15 mouse cellular contexts compared by ENCODE assay signal in genomic region chr2:181312435-181312834, GRCm38 (mm10). TPM values are rescaled to one million over a fixed set of nuclear protein-coding genes. Genes with fewer than 3 reads are reported as not detected.
A peak's percentile ranks its signal among the peaks of the same experiment; 100 is the strongest.
DNase-seq lines count a peak whose midpoint lies in the region; ATAC-seq and TF ChIP-seq lines count a peak whose summit lies in the region.
"Had no signal": no experiment of that assay in that cellular context is flagged by ENCODE, and none has a peak within 500 bp of the region (broad histone marks: within the 10 kb centered on the region; RNA-seq: fewer than 3 reads in every experiment).

No protein-coding gene starts in this region.

- H3K9me3 ChIP-seq in forebrain, postnatal 0 days (ENCODE audit: low read length): no peaks in the 10 kb centered on the region
- H3K9me3 ChIP-seq in midbrain, embryonic 12.5 days: no peaks in the 10 kb centered on the region
- H3K9me3 ChIP-seq: heart, embryonic 10.5 days; liver, embryonic 15.5 days had no signal

- intact Hi-C loops in left cerebral cortex, adult 2 months (cut with DNase I): no loop called here
- intact Hi-C loops in left cerebral cortex, postnatal 4 days (cut with DNase I): no loop called here

- H3K4me1 ChIP-seq in forebrain, postnatal 0 days (ENCODE audit: insufficient read depth): peaks cover 13% of the 10 kb centered on the region; the same call in 1 of the 2 replicates
- peaks cover 22% of the 10 kb centered on the region for H3K4me1 ChIP-seq in midbrain, embryonic 12.5 days

- 62% methylated on average over 3 of the region's 3 CpGs for WGBS in forebrain, postnatal 0 days
- whole genome bisulfite sequencing in midbrain, embryonic 12.5 days: 68% methylated on average over 3 of the region's 3 CpGs

- peak overlapping the region; percentile 90 for H3K4me2 ChIP-seq in forebrain, postnatal 0 days (ENCODE audit: low read depth)
- H3K4me2 ChIP-seq in midbrain, embryonic 12.5 days (replicated peaks): peak overlapping the region; percentile 82
- H3K4me2 ChIP-seq: liver, embryonic 15.5 days had no signal

- no peak for ATAC-seq in forebrain, postnatal 0 days
- no peak for ATAC-seq in midbrain, embryonic 12.5 days (ENCODE audit: low FRiP score, low read depth)
- ATAC-seq: activated CD4-positive, CD25-positive, alpha-beta regulatory T cell, adult 4 months had no signal

- no peaks in the 10 kb centered on the region for H3K27me3 ChIP-seq in forebrain, postnatal 0 days (ENCODE audit: insufficient read depth, low read length)
- H3K27me3 ChIP-seq in midbrain, embryonic 12.5 days: peaks cover 44% of the 10 kb centered on the region

- peak overlapping the region; percentile 72 for H3K4me3 ChIP-seq in left cerebral cortex, adult 2 months
- peak overlapping the region; percentile 92 for H3K4me3 ChIP-seq in forebrain, postnatal 0 days (ENCODE audit: low read depth, low read length)
- H3K4me3 ChIP-seq in midbrain, embryonic 12.5 days: peak overlapping the region; percentile 77
- H3K4me3 ChIP-seq: heart, embryonic 10.5 days; liver, embryonic 15.5 days had no signal

- peak overlapping the region; percentile 99 for H3K27ac ChIP-seq in left cerebral cortex, adult 2 months
- no peak overlapping the region for H3K27ac ChIP-seq in forebrain, postnatal 0 days (ENCODE audit: low read depth, low read length)
- H3K27ac ChIP-seq in midbrain, embryonic 12.5 days (replicated peaks): no peak overlapping the region
- H3K27ac ChIP-seq: heart, embryonic 10.5 days; liver, embryonic 15.5 days had no signal

- no peak for DNase-seq in left cerebral cortex, adult 2 months (ENCODE audit: extremely low spot score in 1 of 2, low spot score in 2 of 2)
- DNase-seq in left cerebral cortex, postnatal 4 days: no peak
- DNase-seq in forebrain, postnatal 0 days: no peak
- no peak for DNase-seq in adrenal gland, postnatal 14 days
- no peak for DNase-seq in urinary bladder, adult 2 months (ENCODE audit: low spot score)
- no peak for DNase-seq in right cerebral cortex, postnatal 10 days (ENCODE audit: low spot score in 2 of 2)
- DNase-seq: right cerebral cortex, postnatal 25 days; thymus, postnatal 4 days had no signal

- peaks cover 21% of the 10 kb centered on the region for H3K36me3 ChIP-seq in forebrain, postnatal 0 days (ENCODE audit: insufficient read depth)
- peaks cover 18% of the 10 kb centered on the region for H3K36me3 ChIP-seq in midbrain, embryonic 12.5 days
- H3K36me3 ChIP-seq: heart, embryonic 10.5 days; liver, embryonic 15.5 days had no signal

- H3K9ac ChIP-seq in forebrain, postnatal 0 days: peak overlapping the region; percentile 98
- peak overlapping the region; percentile 87 for H3K9ac ChIP-seq in midbrain, embryonic 12.5 days (replicated peaks)
- H3K9ac ChIP-seq: liver, embryonic 15.5 days had no signal

- TF ChIP-seq CTCF in left cerebral cortex, adult 2 months (IDR thresholded peaks at IDR 0.05): no peak
- no peak for TF ChIP-seq CTCF in forebrain, postnatal 0 days (IDR thresholded peaks at IDR 0.05; ENCODE audit: low read depth)

RNA-seq across cellular contexts. Expression of gene Stmn3, which starts 1.9 kb away (rescaled TPM):
- 100 to 1,000 TPM; 633 to 653 TPM for total RNA-seq in left cerebral cortex, adult 2 months (2021)
- total RNA-seq in left cerebral cortex, postnatal 4 days (2021): 100 to 1,000 TPM; 885 to 936 TPM
- 1,247 and 1,493 TPM in 2 replicates for total RNA-seq in forebrain, postnatal 0 days (2014; rRNA removed)
- 1,714 and 1,956 TPM in 2 replicates for polyA plus RNA-seq in forebrain, postnatal 0 days (2015; fragmentation: Nextera tagmentation; extraction: Ambion mirVana)
- polyA plus RNA-seq in midbrain, embryonic 12.5 days (2016; fragmentation: Nextera tagmentation; extraction: Ambion mirVana): 443 and 455 TPM in 2 replicates
- total RNA-seq in adrenal gland, postnatal 14 days (2021): 10.6 and 19.4 TPM in 2 replicates
- 1.1 and 1.3 TPM in 2 replicates for polyA plus RNA-seq in urinary bladder, adult 2 months (2012; rRNA removed)
- total RNA-seq: common myeloid progenitor, adult 5-6 weeks; gastrocnemius, adult 18-20 months; hematopoietic stem cell, adult 5-6 weeks had no signal

RNA-seq across cellular contexts. Expression of gene Rtel1, which starts 7.1 kb away (rescaled TPM):
- 10 to 100 TPM; 26.1 to 38.5 TPM for total RNA-seq in left cerebral cortex, adult 2 months (2021)
- total RNA-seq in left cerebral cortex, postnatal 4 days (2021): 10 to 100 TPM; 53.6 to 67.6 TPM
- 42.8 and 64.4 TPM in 2 replicates for total RNA-seq in forebrain, postnatal 0 days (2014; rRNA removed)
- polyA plus RNA-seq in forebrain, postnatal 0 days (2015; fragmentation: Nextera tagmentation; extraction: Ambion mirVana): 13.8 and 20.6 TPM in 2 replicates
- 54.2 and 55.3 TPM in 2 replicates for polyA plus RNA-seq in midbrain, embryonic 12.5 days (2016; fragmentation: Nextera tagmentation; extraction: Ambion mirVana)
- total RNA-seq in adrenal gland, postnatal 14 days (2021): 37.6 and 38.6 TPM in 2 replicates
- polyA plus RNA-seq in urinary bladder, adult 2 months (2012; rRNA removed): 42.1 and 55.2 TPM in 2 replicates

RNA-seq across cellular contexts. Expression of gene Gmeb2, which starts 24.6 kb away (rescaled TPM):
- 10 to 100 TPM; 27.1 to 27.3 TPM for total RNA-seq in left cerebral cortex, adult 2 months (2021)
- 10 to 100 TPM; 18.8 to 23.2 TPM for total RNA-seq in left cerebral cortex, postnatal 4 days (2021)
- total RNA-seq in forebrain, postnatal 0 days (2014; rRNA removed): 21.7 and 24.8 TPM in 2 replicates
- 7.4 and 9.6 TPM in 2 replicates for polyA plus RNA-seq in forebrain, postnatal 0 days (2015; fragmentation: Nextera tagmentation; extraction: Ambion mirVana)
- polyA plus RNA-seq in midbrain, embryonic 12.5 days (2016; fragmentation: Nextera tagmentation; extraction: Ambion mirVana): 23.4 and 23.9 TPM in 2 replicates
- total RNA-seq in adrenal gland, postnatal 14 days (2021): 16.4 and 17.9 TPM in 2 replicates
- polyA plus RNA-seq in urinary bladder, adult 2 months (2012; rRNA removed): 18.1 and 21.0 TPM in 2 replicates

RNA-seq across cellular contexts. Expression of gene Zgpat, which starts 52.3 kb away (rescaled TPM):
- 10 to 100 TPM; 80.3 to 80.5 TPM for total RNA-seq in left cerebral cortex, adult 2 months (2021)
- total RNA-seq in left cerebral cortex, postnatal 4 days (2021): 10 to 100 TPM; 73.9 to 83.5 TPM
- total RNA-seq in forebrain, postnatal 0 days (2014; rRNA removed): 93.3 and 99.0 TPM in 2 replicates
- 32.2 and 39.6 TPM in 2 replicates for polyA plus RNA-seq in forebrain, postnatal 0 days (2015; fragmentation: Nextera tagmentation; extraction: Ambion mirVana)
- 69.4 and 75.0 TPM in 2 replicates for polyA plus RNA-seq in midbrain, embryonic 12.5 days (2016; fragmentation: Nextera tagmentation; extraction: Ambion mirVana)
- total RNA-seq in adrenal gland, postnatal 14 days (2021): 35.3 and 37.9 TPM in 2 replicates
- polyA plus RNA-seq in urinary bladder, adult 2 months (2012; rRNA removed): 36.7 and 41.9 TPM in 2 replicates

RNA-seq across cellular contexts. Expression of gene Arfrp1, which starts 52.8 kb away (rescaled TPM):
- total RNA-seq in left cerebral cortex, adult 2 months (2021): 10 to 100 TPM; 45.2 to 51.2 TPM
- 10 to 100 TPM; 57.3 to 60.3 TPM for total RNA-seq in left cerebral cortex, postnatal 4 days (2021)
- 24.0 and 27.9 TPM in 2 replicates for total RNA-seq in forebrain, postnatal 0 days (2014; rRNA removed)
- 60.9 and 73.0 TPM in 2 replicates for polyA plus RNA-seq in forebrain, postnatal 0 days (2015; fragmentation: Nextera tagmentation; extraction: Ambion mirVana)
- 84.0 and 84.2 TPM in 2 replicates for polyA plus RNA-seq in midbrain, embryonic 12.5 days (2016; fragmentation: Nextera tagmentation; extraction: Ambion mirVana)
- total RNA-seq in adrenal gland, postnatal 14 days (2021): 36.4 and 49.3 TPM in 2 replicates
- 67.5 and 73.0 TPM in 2 replicates for polyA plus RNA-seq in urinary bladder, adult 2 months (2012; rRNA removed)

Comparison
In these comparisons a context has a peak if more than half of its experiments do, and no peak if none do; other contexts are left out.
1. RNA of gene Stmn3, which starts 1.9 kb away (total RNA-seq): 1,247 to 1,493 TPM in forebrain, postnatal 0 days, 885 to 936 TPM in left cerebral cortex, postnatal 4 days and 633 to 653 TPM in left cerebral cortex, adult 2 months; 10.6 to 19.4 TPM in adrenal gland, postnatal 14 days; every median in the first group is over 10 times any median in the second.
2. Peak in every context shown above with its lines, with median percentiles within 50 percentile points of each other: H3K4me3 ChIP-seq.